Mouse (Mus musculus): ENCODE measurements at regions not wholly inside any gene's neighbourhood (a gene's known extent, or its start where the extent isn't known, plus 50 kb on each side); places are given as distances from the start of the nearest gene placed in this dataset.

DNA sequence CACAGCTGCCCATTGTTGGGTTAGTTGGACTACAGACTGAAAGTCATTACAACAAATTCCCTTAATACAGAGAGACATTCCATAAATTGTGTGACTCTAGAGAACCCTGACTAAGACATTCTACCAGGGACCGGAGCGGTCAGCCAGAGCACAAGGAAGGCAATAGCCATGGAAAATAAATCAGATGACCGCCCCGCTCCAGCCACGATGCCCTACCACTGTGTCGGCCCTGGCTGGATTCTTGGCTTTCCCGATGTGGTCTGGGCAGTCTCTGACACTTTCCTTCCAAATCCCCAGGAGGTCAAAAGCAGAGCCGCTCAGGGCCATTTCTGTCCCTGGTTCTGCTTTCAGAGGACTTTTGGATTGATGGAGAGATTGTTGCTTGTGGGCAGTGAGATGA lies 57.8 kb downstream of the Lsm3 start:
- DNase-seq (ENCODE audit: low spot score in 2 of 2) = no peak

GRCm38 (mm10) chr6:91574414-91574813 lies 58.7 kb downstream of the Lsm3 start:
- no peak for DNase-seq (ENCODE audit: low spot score in 2 of 2)

GRCm38 (mm10) chr6:91575662-91576364 lies 60.1 kb downstream of the Lsm3 start:
- DNase-seq (ENCODE audit: low spot score in 2 of 2) = peak; percentile 50 to 76

DNA sequence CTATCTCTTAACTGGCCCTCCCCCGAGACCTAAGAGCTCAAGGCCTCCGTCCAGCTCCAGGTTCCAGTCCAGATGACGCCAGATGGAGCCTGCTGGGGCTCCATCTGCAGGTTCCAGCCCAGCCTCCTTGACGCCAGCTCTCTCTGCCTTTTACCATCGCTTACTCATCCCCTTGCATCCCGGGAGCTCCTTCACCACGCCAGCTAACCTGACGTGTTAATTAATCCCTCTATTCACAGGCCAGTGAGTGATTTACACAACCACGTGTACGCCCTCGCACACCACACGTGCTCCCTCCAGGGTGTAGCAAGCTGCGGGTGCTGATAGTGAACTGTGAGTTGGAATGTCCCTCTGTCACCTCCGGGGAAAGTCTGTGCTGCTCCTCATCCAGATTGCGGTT lies 61.2 kb downstream of the Lsm3 start:
- peak; percentile 34 to 57 for DNase-seq (ENCODE audit: low spot score in 2 of 2)

DNA sequence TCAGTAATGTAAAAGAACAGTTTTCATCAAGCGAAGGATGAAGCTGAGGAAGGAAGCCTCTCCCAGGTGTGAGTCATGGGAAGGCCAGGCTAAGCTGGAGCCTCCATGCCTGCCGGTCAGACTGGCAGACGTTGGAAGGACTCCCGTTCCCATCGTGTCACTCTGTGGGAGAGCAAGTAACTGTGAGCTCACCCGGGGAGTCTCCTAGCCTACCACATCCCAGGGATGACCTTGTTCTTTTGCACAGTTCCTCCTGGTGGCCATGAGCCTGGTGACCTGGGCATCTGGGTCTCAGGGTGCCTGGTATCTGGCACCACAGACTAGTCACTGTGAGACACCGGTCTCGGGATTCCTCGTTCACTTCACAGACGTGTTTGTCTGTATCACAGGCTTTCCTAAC lies 63.9 kb downstream of the Lsm3 start:
- no peak for DNase-seq (ENCODE audit: low spot score in 2 of 2)

DNA sequence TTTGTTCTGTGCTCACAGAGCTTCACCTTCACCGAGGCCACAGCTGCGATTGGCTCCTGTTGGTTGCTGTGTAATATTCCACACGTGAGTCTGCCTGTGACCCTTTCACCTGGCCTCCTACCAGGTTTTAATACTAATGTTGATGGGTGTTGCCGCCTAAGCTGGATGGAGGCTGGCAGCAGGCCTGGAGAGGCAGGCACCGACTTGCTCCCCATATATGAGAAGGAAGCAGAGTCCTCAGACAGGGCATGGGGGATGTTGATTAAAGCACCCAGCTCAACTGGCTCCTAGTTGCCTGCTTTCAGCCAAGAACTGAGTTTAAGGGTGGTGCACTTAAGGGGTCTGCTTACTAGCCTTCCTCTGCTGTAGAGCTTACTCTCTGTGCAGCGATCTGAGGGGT lies 64.9 kb downstream of the Lsm3 start:
- DNase-seq (ENCODE audit: low spot score in 2 of 2) = no peak

DNA sequence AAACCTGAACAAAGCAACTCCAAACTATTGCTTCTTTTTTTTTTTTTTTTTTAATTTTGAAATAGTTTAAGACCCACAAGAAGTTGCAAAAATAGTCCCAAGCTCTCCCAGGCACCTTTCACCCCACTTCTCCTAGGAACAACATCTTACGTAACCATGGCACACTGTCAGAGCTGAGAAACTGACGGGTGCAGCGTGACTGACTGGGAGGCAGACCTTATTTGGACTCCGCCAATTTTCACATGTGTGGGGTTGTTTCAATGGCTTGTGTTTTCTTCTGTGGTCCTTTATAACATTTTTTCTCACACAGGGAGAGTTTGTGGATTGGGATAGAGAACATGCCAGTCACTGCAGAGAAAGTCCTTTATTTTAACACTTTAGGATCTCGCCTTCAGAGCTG lies 66.6 kb downstream of the Lsm3 start:
- DNase-seq (ENCODE audit: low spot score in 2 of 2) = no peak

DNA sequence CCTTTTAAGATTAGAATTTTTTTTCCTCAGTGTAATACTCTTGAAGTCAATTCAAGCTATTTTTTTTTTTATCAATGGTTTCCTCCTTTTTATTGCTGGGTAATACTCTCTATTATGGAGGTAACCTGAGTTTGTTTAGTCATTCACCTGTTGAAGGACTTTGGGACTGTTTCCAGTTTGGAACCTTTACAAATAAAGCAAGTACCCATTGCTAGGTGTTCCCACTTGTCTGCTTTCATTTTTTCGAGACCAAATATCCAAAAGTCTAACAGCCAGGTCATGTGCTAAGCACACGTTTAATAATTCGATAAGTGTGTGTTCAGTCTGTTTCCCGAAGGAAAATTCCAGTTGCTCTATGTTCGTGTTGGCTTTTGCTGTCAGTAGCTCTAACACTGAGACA lies 67.6 kb downstream of the Lsm3 start:
- DNase-seq (ENCODE audit: low spot score in 2 of 2) = no peak

DNA sequence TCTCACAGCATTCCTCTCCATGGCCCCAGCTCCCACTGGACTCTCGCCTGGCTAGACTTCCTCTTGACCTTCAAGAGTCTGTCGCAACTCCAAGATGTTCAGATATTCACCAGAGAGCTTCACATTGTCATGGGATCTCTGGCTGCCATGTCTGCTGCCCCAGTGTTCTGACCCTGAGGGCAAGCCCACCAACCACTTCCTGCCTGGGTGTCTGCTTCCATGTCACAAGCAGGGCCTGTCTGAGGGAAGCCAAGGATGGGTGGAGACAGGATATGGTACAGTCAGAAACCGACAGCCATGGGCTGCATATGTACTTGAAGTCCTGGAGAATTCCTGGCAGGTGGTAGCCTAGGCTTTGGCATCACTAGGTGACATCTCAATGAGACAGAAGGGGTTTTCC lies 69.8 kb downstream of the Lsm3 start:
- DNase-seq (ENCODE audit: low spot score in 2 of 2) = no peak

GRCm38 (mm10) chr6:91589181-91589580 lies 73.5 kb downstream of the Lsm3 start:
- DNase-seq (ENCODE audit: low spot score in 2 of 2) = no peak

DNA sequence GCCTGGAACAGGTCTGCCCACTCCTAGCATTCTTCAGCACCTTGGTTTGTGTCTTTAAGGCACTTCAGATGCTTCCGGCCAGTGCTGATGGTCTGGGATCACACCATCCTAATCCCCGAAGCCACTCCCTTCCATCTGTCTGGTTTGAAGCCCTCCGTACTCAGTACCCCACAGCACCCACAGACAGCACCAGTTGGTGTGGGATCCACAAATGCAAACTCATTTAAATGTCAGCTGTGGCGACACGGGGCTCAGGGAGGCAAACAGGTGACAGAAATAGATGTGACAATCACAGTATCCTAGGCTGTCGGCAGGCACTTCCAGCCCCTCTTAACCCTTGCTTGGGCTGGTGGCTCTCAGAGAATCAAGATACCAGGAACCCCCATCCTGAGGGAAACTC lies 74.7 kb downstream of the Lsm3 start:
- no peak for DNase-seq (ENCODE audit: low spot score in 2 of 2)

DNA sequence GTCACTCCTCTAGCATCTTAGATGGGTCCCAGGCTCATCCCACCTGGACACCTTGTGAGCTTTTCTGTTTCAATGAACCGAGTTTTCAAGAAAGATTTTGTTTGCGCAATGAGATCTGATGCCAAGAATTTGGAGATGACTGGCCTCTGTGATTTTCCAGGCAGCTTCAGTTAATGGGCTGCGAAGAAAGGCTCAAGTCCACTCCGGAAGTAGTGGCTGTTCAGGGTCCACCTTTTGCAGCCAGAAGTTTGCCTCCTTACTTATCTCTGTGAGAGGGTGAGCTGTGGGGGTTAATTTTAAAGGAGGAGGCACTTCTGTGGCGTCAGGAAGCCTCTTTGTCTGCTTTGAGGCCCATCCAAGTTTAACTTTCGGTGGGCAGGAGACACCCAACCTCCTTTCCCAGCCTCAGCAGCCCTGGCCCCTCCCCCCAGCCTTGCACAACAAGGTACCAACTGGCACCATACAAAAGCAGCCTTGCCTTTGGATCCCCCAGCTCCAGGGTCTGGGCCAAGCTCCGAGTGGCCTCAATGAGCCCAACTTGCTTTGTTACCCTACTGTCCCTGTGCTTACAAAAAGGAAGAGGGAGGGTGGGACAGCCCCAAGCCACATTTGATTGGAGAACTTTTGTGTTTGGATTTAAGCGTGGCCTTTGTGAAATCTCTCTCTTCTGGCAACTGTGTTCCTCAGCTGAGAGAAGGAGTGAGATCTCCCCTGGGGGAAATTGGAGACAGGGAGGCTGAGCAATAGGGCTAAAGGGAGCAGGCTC lies 75.3 kb downstream of the Lsm3 start:
- no peak for DNase-seq (ENCODE audit: low spot score in 2 of 2)

DNA sequence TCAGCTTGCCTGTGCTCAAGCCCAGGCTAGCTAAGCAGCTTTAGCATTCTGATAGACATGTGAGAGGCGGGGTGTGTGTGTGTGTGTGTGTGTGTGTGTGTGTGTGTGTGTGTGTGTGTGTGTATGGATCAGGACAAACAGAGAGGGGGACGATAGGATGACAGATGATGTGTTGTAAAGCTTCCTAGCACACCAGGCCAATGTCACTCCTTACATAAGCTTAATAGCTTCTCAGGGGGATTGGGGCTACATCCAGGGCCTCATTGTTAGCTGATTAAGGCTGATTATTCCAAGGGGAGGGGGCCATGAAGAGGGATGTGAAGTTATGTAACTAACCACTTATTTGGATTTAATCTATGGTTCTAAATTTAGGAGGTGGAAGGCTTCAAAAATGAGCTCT lies 76.9 kb downstream of the Lsm3 start:
- no peak for DNase-seq (ENCODE audit: low spot score in 2 of 2)

- DNase-seq (ENCODE audit: low spot score in 2 of 2) = peak; percentile 79 to 83
Observed at GRCm38 (mm10) chr6:91598942-91599341, 83.2 kb downstream of the Lsm3 start.

DNA sequence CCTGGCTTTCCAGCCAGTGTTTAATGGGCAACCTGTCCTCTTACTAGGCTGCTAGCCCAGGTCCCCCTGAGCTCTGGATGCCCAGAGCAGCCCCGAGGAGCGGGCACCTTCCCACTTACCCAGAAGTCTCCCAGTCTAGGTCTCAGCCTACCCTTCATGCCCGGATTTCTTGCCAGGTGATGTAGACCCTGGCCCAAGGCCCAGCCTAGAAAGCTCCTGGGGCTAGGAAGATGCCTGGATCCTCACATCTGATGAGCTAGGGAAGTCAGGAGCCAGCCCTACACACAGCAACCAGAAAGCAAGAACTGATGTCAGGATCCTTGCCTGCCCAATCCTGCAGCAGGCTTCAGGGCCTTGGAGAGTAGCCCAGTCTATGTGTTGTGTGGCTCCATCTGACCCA lies 83.7 kb upstream of the Slc6a6 start:
- DNase-seq (ENCODE audit: low spot score in 2 of 2) = no peak

- DNase-seq (ENCODE audit: low spot score in 2 of 2) = peak in 1 of 2 experiments; percentile 15
Observed at GRCm38 (mm10) chr6:91606634-91607215, 77.1 kb upstream of the Slc6a6 start.

GRCm38 (mm10) chr6:91607613-91608272 lies 76.1 kb upstream of the Slc6a6 start:
- DNase-seq (ENCODE audit: low spot score in 2 of 2) = no peak

DNA sequence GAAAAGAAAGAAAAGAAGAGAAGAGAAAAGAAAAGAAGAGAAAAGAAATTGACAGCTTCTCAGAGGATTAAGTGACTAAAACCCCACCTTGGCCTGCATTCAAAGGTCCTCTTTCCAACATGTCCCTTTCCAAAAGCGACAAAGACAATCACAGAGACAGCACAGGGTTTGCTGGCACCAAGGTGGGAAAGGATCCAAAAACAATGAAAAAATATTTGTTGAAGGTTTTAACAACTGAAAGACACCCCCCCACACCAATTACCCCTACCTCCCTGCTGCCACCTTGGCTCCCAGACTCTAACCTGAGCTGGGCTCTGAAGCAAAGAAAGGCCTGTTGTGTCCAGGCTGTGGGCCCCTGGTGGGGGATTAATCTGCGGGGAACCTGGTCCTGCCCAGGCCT lies 74.2 kb upstream of the Slc6a6 start:
- no peak for DNase-seq (ENCODE audit: low spot score in 2 of 2)

- no peak for DNase-seq (ENCODE audit: low spot score in 2 of 2)
Observed at GRCm38 (mm10) chr6:91615022-91615421, 68.8 kb upstream of the Slc6a6 start.

- DNase-seq (ENCODE audit: low spot score in 2 of 2) = peak; percentile 15 to 21
Observed at GRCm38 (mm10) chr6:91616541-91616940, 67.3 kb upstream of the Slc6a6 start.

GRCm38 (mm10) chr6:91617031-91617596 lies 66.7 kb upstream of the Slc6a6 start:
- peak; percentile 57 to 68 for DNase-seq (ENCODE audit: low spot score in 2 of 2)

DNA sequence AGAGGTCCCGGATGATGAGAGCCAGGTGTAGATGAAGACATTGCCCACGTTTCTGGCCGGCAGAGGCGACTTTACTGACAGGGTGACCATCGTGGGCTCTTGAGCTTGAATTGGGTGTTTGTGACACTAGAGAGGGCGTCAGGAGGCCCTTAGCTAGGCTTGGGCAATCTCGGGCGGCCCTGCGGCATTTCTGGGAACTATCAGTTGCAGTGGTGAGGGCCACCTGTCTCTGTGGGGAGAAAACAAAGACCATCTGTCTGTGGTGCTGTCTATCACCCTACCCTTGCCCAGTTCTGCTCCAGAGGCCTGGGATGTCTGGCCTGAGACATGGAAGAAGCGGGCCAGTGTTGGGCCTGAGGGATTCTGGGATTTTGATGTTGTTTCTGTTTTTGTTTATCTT lies 66.2 kb upstream of the Slc6a6 start:
- no peak for DNase-seq (ENCODE audit: low spot score in 2 of 2)

Data from layer of hippocampus, adult 8-10 months (tissue).